Mouse (Mus musculus) layer of hippocampus, postnatal 36 days (tissue): ENCODE measurements at regions not wholly inside any gene's neighbourhood (a gene's known extent, or its start where the extent isn't known, plus 50 kb on each side); places are given as distances from the start of the nearest gene placed in this dataset.
A peak's percentile ranks its signal among the peaks of the same experiment; 100 is the strongest.
"Not testable (repeated sequence)": the region's sequence is repeated elsewhere in the genome, so short reads cannot be mapped to it uniquely, and the experiment has no call there.

Experiments
- DNase-seq, 2 experiments: peaks; one replicate each; pipeline ENCODE4 v3.0.0; 2022

GRCm38 (mm10) chr1:149463930-149464329, 497.2 kb downstream of the Pla2g4a start:
- DNase-seq, result no peak

DNA sequence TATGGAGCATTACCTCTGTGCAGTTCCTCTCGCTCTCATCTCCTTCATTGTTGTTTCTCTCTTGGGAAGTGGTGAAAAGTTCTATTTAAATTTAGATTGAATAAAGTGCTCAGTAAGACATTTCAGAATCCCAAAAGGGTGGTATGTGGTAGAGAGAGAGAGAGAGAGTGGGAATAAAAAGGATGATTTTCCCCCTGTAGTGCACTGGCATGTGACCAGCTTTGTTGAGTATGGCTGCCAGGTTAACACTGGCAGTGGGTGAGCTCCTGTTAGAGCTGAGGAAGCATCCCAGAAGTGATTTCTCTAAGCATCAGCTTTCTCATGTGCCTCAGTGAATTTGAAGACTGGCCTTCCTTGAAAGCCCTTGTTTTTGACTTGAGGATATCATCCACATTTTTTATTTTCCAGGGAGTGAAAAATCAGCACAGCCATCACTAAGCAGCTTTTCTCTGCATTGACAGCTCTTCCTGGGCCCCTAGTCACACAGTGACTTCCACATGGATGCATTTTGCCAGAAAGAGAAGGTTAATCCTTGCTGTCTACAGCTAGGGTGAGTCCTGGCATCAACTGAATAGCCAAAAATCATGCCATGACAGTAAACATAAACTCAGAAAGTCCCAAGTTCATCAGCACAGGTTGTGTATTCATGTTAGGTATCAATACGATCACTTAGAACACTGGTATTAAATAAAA, 511.1 kb downstream of the Pla2g4a start:
- no peak for DNase-seq

- DNase-seq, result no peak
Measured at GRCm38 (mm10) chr1:149448516-149448915, 512.6 kb downstream of the Pla2g4a start.

DNA sequence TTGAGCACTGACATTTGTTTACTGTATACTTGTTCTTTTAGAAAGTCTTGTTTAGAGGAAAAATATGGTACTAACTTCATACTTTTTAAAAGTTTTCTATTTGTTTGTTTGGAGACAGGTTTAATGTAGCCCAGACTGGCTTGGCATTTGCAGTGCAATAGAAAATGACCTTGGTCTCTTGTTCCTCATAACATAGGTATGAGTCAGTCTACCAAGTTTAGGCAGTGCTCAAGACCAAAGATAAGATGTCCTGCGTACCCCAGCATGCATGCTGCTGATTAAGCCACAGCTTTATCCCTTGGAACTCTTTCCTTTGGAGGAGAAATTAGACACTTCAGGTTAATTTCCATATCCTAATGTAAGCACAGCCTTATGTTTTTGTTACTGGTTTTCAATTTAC, 550.1 kb downstream of the Pla2g4a start:
- no peak for DNase-seq

GRCm38 (mm10) chr1:149405367-149405766, 555.7 kb downstream of the Pla2g4a start:
- no peak for DNase-seq

DNA sequence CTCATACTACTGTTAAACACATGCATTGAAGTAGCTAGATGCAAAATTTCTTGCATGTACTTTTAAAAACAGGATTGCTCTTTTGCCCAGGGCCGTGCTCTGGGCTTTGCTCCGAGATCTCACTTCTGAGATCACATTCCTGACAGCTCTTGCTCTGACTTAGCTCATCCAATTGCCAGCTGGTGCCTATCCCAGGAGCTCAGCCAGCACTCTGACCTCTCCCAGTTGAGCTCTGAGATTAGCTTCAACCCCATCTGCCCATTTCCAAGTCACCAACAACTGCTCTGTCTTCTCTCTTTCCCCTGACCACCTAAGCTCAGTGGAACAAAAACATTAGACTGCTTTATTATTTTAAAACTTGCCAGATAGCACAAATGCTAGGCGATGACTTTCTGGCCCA, 572.4 kb downstream of the Pla2g4a start:
- no peak for DNase-seq

DNA sequence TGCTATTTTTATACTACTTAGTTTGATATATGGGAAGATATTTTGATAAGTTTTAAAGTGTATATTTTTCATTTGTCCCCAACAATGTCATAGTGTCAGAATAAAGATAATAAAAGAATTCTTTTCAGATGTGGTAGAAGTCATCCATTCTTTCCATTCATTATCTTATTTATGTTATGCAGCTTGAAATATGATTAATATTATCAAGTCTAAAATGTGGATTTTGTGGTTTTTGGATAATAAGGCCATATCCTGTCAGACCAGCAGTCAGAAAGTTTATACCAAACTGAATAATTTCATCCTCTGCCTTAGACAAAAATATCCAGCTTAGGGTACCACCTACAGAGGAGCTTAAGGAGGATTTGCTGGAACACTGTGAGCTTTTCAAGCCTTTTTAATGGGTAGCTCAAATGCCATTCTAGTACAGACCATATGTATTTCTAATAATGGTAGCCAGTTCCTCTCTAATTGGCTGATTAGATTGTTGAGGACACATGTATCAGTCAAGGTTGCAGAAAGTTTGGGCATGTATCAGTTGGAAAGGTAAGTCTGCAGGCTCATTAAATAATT, 609.7 kb downstream of the Pla2g4a start:
- no peak for DNase-seq

DNA sequence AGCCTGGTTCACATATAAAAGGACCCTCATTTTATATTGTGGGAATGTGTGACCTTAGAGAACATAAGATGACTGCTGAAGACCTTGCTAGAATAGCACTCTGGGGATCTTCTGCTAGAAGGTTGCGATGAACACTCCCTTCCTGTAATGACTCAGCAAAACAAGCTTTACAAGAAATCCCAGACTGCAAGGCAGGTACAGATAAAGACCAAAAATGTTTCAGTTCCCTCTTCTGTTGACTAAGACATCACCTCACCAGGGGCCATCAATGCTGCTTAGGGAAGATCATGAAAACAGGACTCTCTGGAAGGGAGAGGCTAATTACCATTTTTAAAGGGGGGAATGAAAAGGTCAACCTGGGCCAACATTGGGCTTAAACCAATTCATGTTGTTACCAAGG, 613.7 kb downstream of the Pla2g4a start:
- no peak for DNase-seq

DNA sequence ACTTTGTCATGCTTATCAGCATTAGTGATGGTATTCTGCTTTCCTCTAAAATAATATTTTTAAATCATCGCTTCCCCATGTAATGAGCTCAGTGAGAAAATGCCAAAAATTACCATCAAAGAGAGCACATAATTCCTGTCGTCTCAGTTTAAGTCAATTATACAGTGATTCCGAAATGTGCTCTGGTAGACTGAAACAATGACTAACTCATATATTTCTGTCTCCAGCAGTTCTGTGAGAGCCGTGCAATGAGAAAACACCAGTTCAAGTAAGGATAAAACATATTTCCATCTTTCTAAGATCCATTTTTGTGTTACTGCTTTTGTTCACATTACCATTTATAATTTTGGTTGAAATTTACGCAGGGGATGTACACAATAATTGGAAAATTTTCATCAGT, 622.9 kb downstream of the Pla2g4a start:
- no peak for DNase-seq

- DNase-seq, result no peak
Measured at GRCm38 (mm10) chr1:149332239-149332638, 628.9 kb downstream of the Pla2g4a start.

DNA sequence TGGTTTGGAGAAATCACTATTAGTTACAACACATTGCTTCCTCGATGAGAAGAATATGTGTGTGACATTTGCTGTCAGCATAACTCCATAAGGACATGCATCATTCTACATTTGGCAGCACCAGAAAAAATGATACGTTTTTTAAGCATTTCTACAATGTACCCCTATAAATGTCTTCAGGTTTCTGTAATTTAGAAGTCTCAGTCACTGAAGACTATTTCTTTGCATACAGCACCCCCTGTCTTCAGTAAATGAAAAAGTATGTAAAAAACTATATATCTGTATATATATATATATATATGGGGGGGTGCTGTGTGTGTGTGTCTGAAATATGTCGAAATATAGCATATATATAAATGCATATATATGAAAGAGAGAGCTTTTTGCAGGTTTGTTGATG, 633.9 kb downstream of the Pla2g4a start:
- DNase-seq, result no peak

- DNase-seq, result no peak
Measured at GRCm38 (mm10) chr1:149323095-149323494, 638.0 kb downstream of the Pla2g4a start.

- DNase-seq, result no peak
Measured at GRCm38 (mm10) chr1:149289725-149290124, 671.4 kb downstream of the Pla2g4a start.

GRCm38 (mm10) chr1:149274932-149275331, 686.2 kb downstream of the Pla2g4a start:
- no peak for DNase-seq

GRCm38 (mm10) chr1:149256866-149257265, 704.2 kb downstream of the Pla2g4a start:
- DNase-seq, result peak; percentile 7 to 16

- DNase-seq, result no peak
Measured at GRCm38 (mm10) chr1:149254141-149254540, 706.9 kb downstream of the Pla2g4a start.

GRCm38 (mm10) chr1:149238329-149239015, 722.6 kb downstream of the Pla2g4a start:
- no peak for DNase-seq

- DNase-seq, result not testable (repeated sequence)
Measured at GRCm38 (mm10) chr1:149227170-149227569, 733.9 kb downstream of the Pla2g4a start.

DNA sequence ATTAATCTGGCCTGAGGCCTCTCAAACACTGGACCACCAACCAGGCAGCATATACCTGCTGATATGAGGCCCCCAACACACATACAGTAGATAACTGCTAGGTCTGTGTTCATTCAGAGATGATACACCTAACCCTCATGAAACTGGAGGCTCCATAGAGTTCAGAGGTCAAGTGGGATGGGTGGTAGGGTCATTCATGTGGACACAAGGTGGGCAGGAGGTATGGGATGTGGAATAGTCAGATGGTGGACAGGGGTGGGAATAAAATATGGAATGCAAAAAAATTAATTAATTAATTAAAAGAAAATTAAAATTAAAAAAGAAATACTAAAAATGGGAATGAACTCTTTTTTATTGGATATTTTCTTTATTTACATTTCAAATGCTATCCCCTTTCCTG, 734.7 kb downstream of the Pla2g4a start:
- no peak for DNase-seq

DNA sequence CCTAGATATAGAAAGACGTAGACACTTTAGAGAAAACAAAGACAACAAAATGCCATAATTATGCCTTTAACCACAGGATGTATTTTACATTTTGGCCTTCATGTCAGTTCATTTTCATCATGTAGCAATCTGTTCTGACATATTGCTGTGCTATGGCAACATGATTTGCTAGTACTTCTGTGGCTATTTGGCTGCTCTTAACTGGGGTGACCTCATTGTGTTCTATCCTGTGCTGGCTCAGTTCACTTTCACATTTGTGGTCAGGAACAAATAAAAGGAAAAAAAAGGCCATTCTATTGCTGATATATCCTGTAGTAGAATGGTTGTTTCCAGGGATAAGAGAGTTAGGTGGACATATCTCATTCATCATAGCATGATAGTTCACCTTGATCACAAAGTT, 758.5 kb downstream of the Pla2g4a start:
- DNase-seq, result no peak

GRCm38 (mm10) chr1:149199284-149199683, 761.8 kb downstream of the Pla2g4a start:
- no peak for DNase-seq

GRCm38 (mm10) chr1:149198854-149199253, 762.2 kb downstream of the Pla2g4a start:
- no peak for DNase-seq
